Mouse (Mus musculus) liver, embryonic 18 days (tissue): ENCODE data around the gene Cstf3. TPM values are rescaled to one million over a fixed set of nuclear protein-coding genes. Genes with fewer than 3 reads are reported as not detected.

ENCODE experiments used
- polyA plus RNA-seq: library from polyadenylated mRNA; depleted of rRNA; stranded (reverse); fragments of >200 nt; gene quantifications from 2 replicates; pipeline ENCODE4 v1.2.3, GENCODE M21; 2012; rRNA removed

Cstf3 gene
- 11.9 and 15.0 TPM in 2 replicates for polyA plus RNA-seq

GRCm38 (mm10) chr2:104590068-104590828, at the start of gene Cstf3:
TSS of gene Cstf3 (plus strand) at chr2:104590523.

GRCm38 (mm10) chr2:104711585-104712485, 121.5 kb downstream of the Cstf3 start, which contains the start of gene Tcp11l1:
TSS of gene Tcp11l1 (minus strand) at chr2:104712169.

Other genes starting within 250 kb of the Cstf3 start
- gene D430041D05Rik, start 179.5 kb upstream of the Cstf3 start, polyA plus RNA-seq = under 0.01 TPM in 1 of 2 replicates, not detected in the other
- 7.9 and 8.4 TPM in 2 replicates for gene Hipk3, start 96.1 kb upstream of the Cstf3 start, polyA plus RNA-seq
- gene Tcp11l1, start 121.6 kb downstream of the Cstf3 start, polyA plus RNA-seq = 2.6 and 3.7 TPM in 2 replicates
- not detected in 2 replicates for gene Pin1rt1, start 125.9 kb downstream of the Cstf3 start, polyA plus RNA-seq
- gene Depdc7, start 152.4 kb downstream of the Cstf3 start, polyA plus RNA-seq = 9.2 and 10.8 TPM in 2 replicates
- gene Qser1, start 226.2 kb downstream of the Cstf3 start, polyA plus RNA-seq = 2.2 and 2.4 TPM in 2 replicates